Mouse (Mus musculus) T-helper 1 cell (primary cell): ENCODE data around the gene Pcsk1n.

Source experiments
- in situ Hi-C: fragments of 300-600 bp; cut with MboI, MseI; formaldehyde crosslinking; loops from one replicate; pipeline ENCODE4 v1.15.1; 2025; ENCODE audit warnings: high pct_unique_total_duplicates

Pcsk1n gene

GRCm38 (mm10) chrX:7947108-7947899 lies 27.7 kb downstream of the Pcsk1n start, which contains the start of gene Hdac6:
Hdac6 (minus strand) TSS chrX:7947889.
- in situ Hi-C loops = no loop called here

- in situ Hi-C loops = no loop called here
Measured at GRCm38 (mm10) chrX:7947900-7948492, 28.4 kb downstream of the Pcsk1n start.

- in situ Hi-C loops = no loop called here
Measured at GRCm38 (mm10) chrX:7950091-7950490, 30.5 kb downstream of the Pcsk1n start.

- in situ Hi-C loops = no loop called here
Measured at GRCm38 (mm10) chrX:7958868-7959267, 39.2 kb downstream of the Pcsk1n start.

GRCm38 (mm10) chrX:7963829-7964626 lies 44.4 kb downstream of the Pcsk1n start:
- in situ Hi-C loops = no loop called here

GRCm38 (mm10) chrX:7966161-7966560 lies 46.5 kb downstream of the Pcsk1n start:
- in situ Hi-C loops = no loop called here

GRCm38 (mm10) chrX:7967596-7968201 lies 48.1 kb downstream of the Pcsk1n start:
- in situ Hi-C loops = no loop called here

- in situ Hi-C loops = no loop called here
Measured at GRCm38 (mm10) chrX:7968226-7968625, 48.6 kb downstream of the Pcsk1n start.

GRCm38 (mm10) chrX:7968899-7969298 lies 49.3 kb downstream of the Pcsk1n start:
- in situ Hi-C loops = no loop called here

GRCm38 (mm10) chrX:7971292-7971691 lies 51.7 kb downstream of the Pcsk1n start:
- in situ Hi-C loops = no loop called here
